Mouse (Mus musculus): Measurements from ENCODE around the gene Cd28. TPM values are rescaled to one million over a fixed set of nuclear protein-coding genes. Genes with fewer than 3 reads are reported as not detected.
"Not testable (repeated sequence)": the region's sequence is repeated elsewhere in the genome, so short reads cannot be mapped to it uniquely, and the experiment has no call there.

Gene Cd28
- total RNA-seq, 2 experiments from 2014 or later: 2.8 to 4.8 TPM

DNA sequence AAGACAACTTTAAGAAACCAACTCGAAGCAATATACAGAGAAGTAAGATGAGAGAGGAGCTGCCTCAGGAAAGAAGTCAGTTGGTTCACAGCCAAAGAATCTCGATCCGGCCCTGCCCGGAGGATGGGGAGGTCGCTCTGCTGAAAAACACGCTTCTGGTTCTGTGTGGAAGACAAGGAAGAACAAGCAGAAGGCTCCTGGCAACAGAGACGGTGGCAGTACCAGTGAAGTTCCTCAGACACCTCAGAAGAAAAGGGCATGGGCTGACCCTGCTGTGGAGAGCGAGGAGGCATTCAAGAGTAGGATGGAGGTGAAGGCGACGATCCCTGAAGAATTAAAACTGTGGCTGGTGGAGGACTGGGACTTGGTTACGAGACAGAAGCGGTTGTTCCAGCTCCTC, 92.6 kb downstream of the Cd28 start:
- TF ChIP-seq CTCF (IDR thresholded peaks at IDR 0.05): no peak
- Histone ChIP-seq H3K27ac (peak overlapping the region; percentile 66), H3K4me3 (peak overlapping the region; percentile 55)
- DNase-seq: peak; percentile 53
- intact Hi-C loops (cut with DNase I): no loop called here

DNA sequence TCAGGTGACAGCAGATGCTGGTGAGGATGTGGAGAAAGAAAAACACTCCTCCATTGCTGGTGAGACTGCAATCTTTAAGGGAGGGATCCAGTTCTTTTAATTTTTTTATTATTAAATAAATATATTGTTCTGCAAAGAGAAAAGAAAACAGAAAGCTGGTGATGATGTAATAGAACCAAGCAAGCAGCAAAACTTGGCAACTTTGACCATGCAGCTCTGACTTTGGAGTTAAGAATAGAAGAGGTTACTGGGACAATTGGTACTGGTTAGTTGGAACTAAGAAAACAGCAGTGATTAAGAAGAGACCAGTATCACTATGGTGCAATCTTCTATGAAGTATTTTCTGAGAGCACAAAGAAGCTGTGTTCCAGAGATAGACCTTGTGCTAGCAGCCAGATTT, 94.2 kb downstream of the Cd28 start:
- Histone ChIP-seq H3K4me3 (no peak overlapping the region), H3K27ac (peak overlapping the region; percentile 41; the same call in 1 of the 2 replicates)
- intact Hi-C loops (cut with DNase I): no loop called here
- no peak for TF ChIP-seq CTCF (IDR thresholded peaks at IDR 0.05)
- DNase-seq: no peak

DNA sequence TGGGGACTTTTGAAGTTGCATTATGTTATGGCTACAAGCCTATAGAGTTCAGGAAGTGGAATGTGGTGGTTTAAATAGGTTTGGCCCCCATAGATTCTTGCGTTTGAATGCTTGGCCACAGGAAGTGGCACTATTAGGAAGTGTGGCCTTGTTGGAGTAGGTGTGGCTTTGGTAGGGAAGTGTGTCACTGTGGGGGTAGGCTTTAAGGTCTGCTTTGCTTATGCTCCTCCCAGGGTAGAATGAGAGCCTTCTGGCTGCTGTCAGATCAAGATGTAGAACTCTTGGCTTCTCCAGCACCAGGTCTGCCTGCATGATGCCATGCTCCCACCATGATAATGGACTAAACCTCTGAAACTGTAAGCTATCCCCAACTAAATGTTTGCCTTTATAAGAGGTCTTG, 95.4 kb downstream of the Cd28 start:
- intact Hi-C loops (cut with DNase I): no loop called here

DNA sequence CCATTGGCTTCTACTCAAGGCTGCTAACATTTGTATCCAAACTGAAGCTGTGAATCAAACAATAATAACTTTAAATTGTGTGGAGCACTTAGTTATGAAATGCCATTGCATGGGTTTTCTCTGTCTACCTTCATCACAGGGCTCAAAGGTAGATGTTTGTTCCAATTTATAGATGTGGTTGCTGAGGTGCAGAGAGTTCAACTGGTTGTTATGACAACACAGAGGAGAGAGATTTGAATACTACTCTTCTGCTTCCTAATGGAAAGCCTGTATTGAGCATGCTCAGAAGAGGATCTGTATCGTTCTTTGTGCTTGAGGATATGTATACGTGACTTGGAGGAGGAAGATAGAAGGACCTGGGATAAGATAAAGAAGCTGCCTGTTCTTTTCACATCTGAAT, 96.8 kb downstream of the Cd28 start:
- no peak for TF ChIP-seq CTCF (IDR thresholded peaks at IDR 0.05)
- H3K4me3 ChIP-seq: no peak overlapping the region
- no peak for DNase-seq
- peak overlapping the region; percentile 28; the same call in 1 of the 2 replicates for H3K27ac ChIP-seq
- intact Hi-C loops (cut with DNase I): no loop called here

More for the DNA sequence above, 95.4 kb downstream of the Cd28 start:
- TF ChIP-seq CTCF (IDR thresholded peaks at IDR 0.05): no peak
- Histone ChIP-seq H3K4me3 (no peak overlapping the region), H3K27ac (peak overlapping the region; percentile 35; the same call in 1 of the 2 replicates)
- DNase-seq: no peak

DNA sequence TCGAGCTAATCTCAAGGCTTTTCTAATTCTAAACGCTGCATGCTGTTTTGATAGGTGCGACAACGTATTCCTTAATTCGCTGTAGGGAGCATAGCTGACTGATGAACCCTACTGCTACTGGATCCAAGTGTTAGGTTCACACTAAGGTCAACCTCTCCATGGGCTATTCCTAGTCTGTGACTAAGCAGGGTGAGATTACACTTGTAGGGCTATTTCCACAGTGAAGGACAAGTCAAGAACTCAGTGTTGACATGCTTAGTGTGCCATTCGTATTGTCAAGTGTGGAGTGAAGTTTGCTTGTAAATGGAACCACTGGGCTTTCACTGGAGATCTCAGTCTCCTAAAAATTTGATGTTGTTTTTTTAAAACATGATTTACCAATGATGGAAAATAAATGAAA, 99.3 kb downstream of the Cd28 start:
- peak; percentile 24 for DNase-seq
- no peak for TF ChIP-seq CTCF (IDR thresholded peaks at IDR 0.05)
- H3K4me3 ChIP-seq: no peak overlapping the region
- intact Hi-C loops (cut with DNase I): loop anchor here (2.0 to 5.0 kb wide), 2 partner anchors 37 to 149 kb away; no protein-coding TSS in a partner anchor
- H3K27ac ChIP-seq: peak overlapping the region; percentile 86

DNA sequence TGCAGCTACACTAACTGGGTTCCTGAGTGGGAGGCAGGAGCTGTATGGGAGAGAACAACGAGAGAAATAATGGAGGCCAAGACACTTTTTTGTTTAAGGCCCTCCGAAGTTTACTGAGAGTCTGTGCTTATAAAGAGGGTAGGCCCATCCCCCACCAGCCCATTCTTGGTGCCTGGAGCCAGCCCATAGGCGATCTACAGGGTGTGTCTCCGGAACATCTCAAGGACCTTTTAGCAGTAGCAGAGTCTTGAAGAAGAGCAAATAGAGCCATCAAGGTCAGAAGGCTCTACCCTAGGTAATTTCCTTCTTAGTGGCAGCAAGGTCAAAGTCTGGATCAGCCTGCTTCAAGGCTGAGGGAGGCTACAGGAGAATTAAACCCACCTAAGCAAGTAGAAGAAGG, 101.9 kb downstream of the Cd28 start:
- DNase-seq, H3K27ac ChIP-seq, H3K4me3 ChIP-seq: not testable (repeated sequence)
- intact Hi-C loops (cut with DNase I): loop anchor here (5.0 kb wide), 1 partner anchor 151 kb away; no protein-coding TSS in a partner anchor

DNA sequence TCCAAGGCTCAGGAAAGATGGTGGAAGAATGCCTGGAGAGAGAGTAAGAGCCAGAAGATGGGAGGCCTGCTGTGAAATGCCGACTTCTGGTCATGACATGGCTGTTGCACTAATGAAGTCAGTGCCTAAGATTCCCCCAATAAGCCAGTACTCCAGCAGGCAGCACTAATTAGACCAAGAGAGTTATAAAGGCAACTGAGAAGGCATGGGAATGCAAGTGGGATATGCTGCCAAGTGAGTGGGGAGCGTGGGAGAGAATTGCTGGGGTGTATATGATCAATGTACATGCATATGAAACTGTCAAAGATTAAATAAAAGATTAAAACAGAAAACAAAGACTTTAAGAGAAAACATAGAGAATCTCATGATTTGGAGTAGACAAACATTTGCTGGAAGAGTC, 103.4 kb downstream of the Cd28 start:
- Histone ChIP-seq H3K4me3 (no peak overlapping the region), H3K27ac (no peak overlapping the region)
- TF ChIP-seq CTCF (IDR thresholded peaks at IDR 0.05): no peak
- intact Hi-C loops (cut with DNase I): loop anchor here (5.0 kb wide), 2 partner anchors 153 to 253 kb away; partner anchors contain the start of gene Raph1
- no peak for DNase-seq

DNA sequence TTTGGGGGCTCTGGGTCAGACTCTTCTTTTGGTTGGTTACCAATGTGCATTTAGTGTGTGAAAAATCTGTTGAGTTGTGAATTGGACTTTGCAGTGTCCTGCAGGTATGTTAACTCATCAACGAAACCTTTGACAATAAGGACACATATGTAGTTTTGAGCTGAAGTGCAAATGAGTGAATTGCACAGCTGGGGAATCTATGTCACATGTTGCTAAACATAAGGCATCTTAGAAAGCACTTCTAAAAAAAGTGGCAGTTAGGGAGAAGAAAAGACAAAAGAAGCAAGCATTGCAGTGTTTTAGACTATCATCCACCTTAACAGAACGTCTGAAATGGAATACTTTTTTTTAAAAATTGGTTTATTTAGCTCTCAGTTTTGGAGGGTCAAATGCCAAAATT, 104.4 kb downstream of the Cd28 start:
- intact Hi-C loops (cut with DNase I): loop anchor here (5.0 kb wide), 1 partner anchor 254 kb away; the partner anchor contains the start of gene Raph1
- Histone ChIP-seq H3K4me3 (no peak overlapping the region), H3K27ac (no peak overlapping the region)
- TF ChIP-seq CTCF (IDR thresholded peaks at IDR 0.05): no peak
- DNase-seq: no peak

DNA sequence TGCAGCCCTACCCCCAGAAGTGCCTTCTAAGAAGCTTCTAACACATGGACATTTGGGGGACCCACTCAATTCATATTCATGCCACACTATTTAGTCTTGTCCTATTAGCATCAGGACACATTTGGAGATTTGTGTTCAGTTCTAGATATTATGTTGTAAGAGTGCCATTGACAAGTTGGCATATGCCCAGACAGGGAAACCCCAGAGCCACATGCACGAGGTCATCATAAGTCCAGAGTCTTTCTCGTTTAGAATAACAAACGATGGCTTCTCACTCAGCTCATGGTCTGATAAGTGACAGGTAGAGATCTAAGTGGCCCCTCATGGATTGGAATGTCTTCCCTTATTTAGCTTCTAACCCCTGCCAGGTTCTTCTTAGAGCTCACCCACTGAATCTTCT, 105.0 kb downstream of the Cd28 start:
- no peak overlapping the region for H3K4me3 ChIP-seq
- H3K27ac ChIP-seq: no peak overlapping the region
- TF ChIP-seq CTCF (IDR thresholded peaks at IDR 0.05): no peak
- DNase-seq: no peak
- intact Hi-C loops (cut with DNase I): loop anchor here (5.0 kb wide), 1 partner anchor 254 kb away; the partner anchor contains the start of gene Raph1

Other genes starting within 250 kb of the Cd28 start
- gene Raph1, start 149.7 kb upstream of the Cd28 start, total RNA-seq (2021): 10 to 100 TPM; 20.9 to 27.0 TPM
- gene Ctla4, start 170.2 kb downstream of the Cd28 start, total RNA-seq (2021): under 1 TPM in 1 of 2 experiments, not detected in 1; 0.45 TPM

Data from gastrocnemius, adult 2 months (tissue).